Mouse (Mus musculus) liver, embryonic 14.5 days (tissue): ENCODE results near the gene Tead2. TPM values are rescaled to one million over a fixed set of nuclear protein-coding genes. Genes with fewer than 3 reads are reported as not detected.
"Not testable (repeated sequence)": the region's sequence is repeated elsewhere in the genome, so short reads cannot be mapped to it uniquely, and the experiment has no call there.

Source experiments
- ATAC-seq: fragments of 200-750 bp; cut with Nextera tagmentation; 2 replicates; pipeline ENCODE4 v1.8.0; 2017; ENCODE audit warnings: moderate number of reproducible peaks, mild to moderate bottlenecking, moderate library complexity; ENCODE audit not compliant: insufficient read depth
- DNase-seq, 3 experiments: peaks; one replicate each; pipeline ENCODE4 v3.0.0-alpha.2; 2012 to 2013; ENCODE audit warnings: low read depth in 3 of 3, low spot score in 3 of 3
- H3K27ac ChIP-seq: fragments of 300-500 bp; sonication (generic); 2 replicates; pipeline ENCODE4 v1.5.1; 2014; ENCODE audit warnings: moderate library complexity, mild to moderate bottlenecking, control low read depth, inconsistent platforms
- H3K27me3 ChIP-seq: fragments of 300-500 bp; sonication (generic); 2 replicates; pipeline ENCODE4 v1.6.1; 2014; ENCODE audit warnings: mild to moderate bottlenecking, low read length, moderate library complexity; ENCODE audit not compliant: control insufficient read depth, insufficient read depth
- H3K36me3 ChIP-seq: fragments of 300-500 bp; sonication (generic); replicated peaks from 2 replicates; pipeline ENCODE4 v1.6.1; 2014; ENCODE audit warnings: low read depth; ENCODE audit not compliant: control insufficient read depth, insufficient read depth
- H3K4me1 ChIP-seq, 2 experiments: fragments of 200-500 bp in 1 of 2; fragments of 300-500 bp in 1 of 2; sonication (generic) in 1 of 2; replicated peaks; 2 replicates each; pipeline ENCODE4 v1.6.1; 2012 to 2014; ENCODE audit warnings: antibody characterized with exemption in 1 of 2, inconsistent platforms in 1 of 2, low read length in 1 of 2; ENCODE audit not compliant: control insufficient read depth in 2 of 2, insufficient read depth in 2 of 2
- H3K4me2 ChIP-seq: fragments of 300-500 bp; sonication (generic); 2 replicates; pipeline ENCODE4 v1.6.1; 2014; ENCODE audit warnings: low read depth, mild to moderate bottlenecking, control low read depth, moderate library complexity
- H3K4me3 ChIP-seq, 2 experiments: fragments of 200-500 bp in 1 of 2; fragments of 300-500 bp in 1 of 2; sonication (generic) in 1 of 2; 2 replicates each; pipeline ENCODE4 v1.5.1; 2012 to 2014; ENCODE audit warnings: low read depth in 2 of 2, low read length in 2 of 2, mild to moderate bottlenecking in 2 of 2, control low read depth in 1 of 2, inconsistent platforms in 1 of 2, moderate library complexity in 1 of 2; ENCODE audit not compliant: insufficient read depth in 1 of 2
- H3K9ac ChIP-seq: fragments of 300-500 bp; sonication (generic); replicated peaks from 2 replicates; pipeline ENCODE4 v1.6.1; 2014; ENCODE audit warnings: mild to moderate bottlenecking, control low read depth, moderate library complexity
- H3K9me3 ChIP-seq: fragments of 300-500 bp; sonication (generic); 2 replicates; pipeline ENCODE4 v1.6.1; 2016; ENCODE audit warnings: low read length, mixed read lengths; ENCODE audit not compliant: control insufficient read depth
- CTCF ChIP-seq: IDR thresholded peaks from 2 replicates; pipeline ENCODE4 v1.5.1; 2016; ENCODE audit warnings: antibody characterized with exemption, low read depth, control low read depth
- EP300 ChIP-seq: IDR thresholded peaks from 2 replicates; pipeline ENCODE4 v1.6.1; 2016; ENCODE audit warnings: antibody characterized with exemption, low read depth
- WGBS: fragments of 180-500 bp; shearing (Covaris S2); extraction: QIAGEN DNeasy Blood & Tissue Kit; methylation state at CpG from one replicate; pipeline ENCODE4 v1.1.7; 2014; ENCODE audit not compliant: insufficient replicate concordance; 5-methylcytosine and 5-hydroxymethylcytosine counted together
- polyA plus RNA-seq, 2 experiments: library from polyadenylated mRNA; depleted of rRNA in 1 of 2; stranded (reverse) in 1 of 2; unstranded in 1 of 2; fragments of >200 nt; fragmentation: Nextera tagmentation in 1 of 2; extraction: Ambion mirVana in 1 of 2; gene quantifications; 2 replicates each; pipeline versions ENCODE4 v1.2.1 to v1.2.3; 2012 to 2014

Tead2 gene
- polyA plus RNA-seq, 2 experiments = 4.1 to 10.0 TPM

- no peak for ATAC-seq
- H3K27me3 ChIP-seq = no peaks in the 10 kb centered on the region
- no peak within 1 kb of the TSS for H3K27ac ChIP-seq
- TF ChIP-seq EP300 = no peak
- no peak for TF ChIP-seq CTCF
- no peak for DNase-seq
- H3K4me3 ChIP-seq = no peak within 1 kb of the TSS
- no peaks in the 10 kb centered on the region for H3K9me3 ChIP-seq
- no peak within 1 kb of the TSS for H3K9ac ChIP-seq
- H3K36me3 ChIP-seq = no peaks in the 10 kb centered on the region
- peak within 1 kb of the TSS; percentile 24 for H3K4me2 ChIP-seq
- 47% methylated on average over 50 of the region's 53 CpGs for WGBS
- H3K4me1 ChIP-seq = peaks cover 0 to 7% of the 10 kb centered on the region in 2 experiments; a peak in 1 of 4 replicates
These were observed 25.3 kb downstream of the Tead2 start, which contains the start of gene Slc6a16 for GRCm38 (mm10) chr7:45240633-45241388. TSS of gene Slc6a16 (plus strand) at chr7:45241085.

DNA sequence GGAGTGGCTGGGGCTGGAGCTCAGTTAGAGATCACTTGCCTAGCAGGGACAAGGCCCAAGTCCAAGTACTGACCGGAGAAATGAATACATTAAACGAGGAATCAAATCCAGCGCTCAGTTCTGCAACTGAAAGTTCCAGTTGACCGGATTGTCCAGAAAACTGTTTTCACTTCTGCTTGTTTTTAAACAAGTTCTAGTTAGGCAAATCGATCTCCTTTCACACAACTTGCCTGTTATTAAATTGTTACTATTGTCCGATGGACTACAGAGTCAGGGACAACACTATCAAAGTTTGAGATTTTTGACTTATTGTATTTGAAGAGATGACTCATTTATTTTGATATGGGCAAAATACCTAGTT lies 25.8 kb downstream of the Tead2 start:
- no peaks in the 10 kb centered on the region for H3K27me3 ChIP-seq
- no peaks in the 10 kb centered on the region for H3K36me3 ChIP-seq
- peak overlapping the region; percentile 24; the same call in 1 of the 2 replicates for H3K4me2 ChIP-seq
- no peak overlapping the region for H3K27ac ChIP-seq
- no peak overlapping the region for H3K9ac ChIP-seq
- no peak overlapping the region for H3K4me3 ChIP-seq
- H3K4me1 ChIP-seq = peaks cover 0 to 7% of the 10 kb centered on the region in 2 experiments; a peak in 1 of 4 replicates
- TF ChIP-seq CTCF (no peak), EP300 (no peak)
- ATAC-seq (no peak), DNase-seq (no peak)
- no peaks in the 10 kb centered on the region for H3K9me3 ChIP-seq
- 76% methylated on average over 6 of the region's 6 CpGs for WGBS

DNA sequence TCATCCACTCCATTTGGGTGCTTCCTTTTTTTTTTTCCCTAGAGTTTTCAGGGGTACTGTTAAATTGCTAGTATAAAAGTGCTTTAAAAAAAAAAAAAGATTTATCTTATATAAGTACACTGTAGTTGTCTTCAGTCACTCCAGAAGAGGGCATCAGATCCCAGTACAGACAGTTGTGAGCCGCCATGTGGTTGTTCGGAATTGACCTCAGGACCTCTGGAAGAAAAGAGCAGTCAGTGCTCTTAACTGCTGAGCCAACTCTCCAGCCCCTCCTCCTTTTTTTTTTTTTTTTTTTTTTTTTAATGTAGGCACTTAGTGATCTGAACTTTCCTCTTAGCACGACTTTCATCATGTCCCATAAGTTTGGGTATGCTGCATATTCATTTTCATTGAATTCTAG lies 32.1 kb downstream of the Tead2 start:
- TF ChIP-seq CTCF = peak; percentile 5; the same call in 1 of the 2 replicates
- no peak for TF ChIP-seq EP300
- WGBS = 43% methylated on average over 3 of the region's 3 CpGs
- ATAC-seq = no peak

DNA sequence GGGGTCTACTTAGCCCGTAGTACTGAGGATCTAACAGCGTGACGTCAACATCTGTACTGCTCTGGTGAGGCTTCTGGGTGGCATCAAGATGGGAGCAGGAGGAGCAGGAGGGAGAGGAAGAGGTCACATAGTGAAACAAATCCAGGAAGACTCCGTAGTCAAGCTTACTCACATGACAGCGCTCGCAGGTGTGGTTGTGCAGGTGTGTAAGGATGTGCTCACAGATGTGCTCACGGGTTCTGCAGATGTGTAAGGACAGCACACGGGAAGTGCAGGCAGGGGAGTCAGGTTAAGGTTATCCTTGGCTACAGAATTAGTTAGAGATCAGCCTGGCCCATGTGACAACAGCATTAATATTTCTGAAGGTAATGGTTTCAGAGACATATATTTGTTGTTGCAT lies 38.3 kb downstream of the Tead2 start:
- no peak overlapping the region for H3K4me3 ChIP-seq
- DNase-seq (no peak), ATAC-seq (no peak)
- H3K36me3 ChIP-seq = no peaks in the 10 kb centered on the region
- H3K9ac ChIP-seq = no peak overlapping the region
- WGBS = 77% methylated on average over 8 of the region's 8 CpGs
- H3K9me3 ChIP-seq = no peaks in the 10 kb centered on the region
- H3K4me1 ChIP-seq = no peaks in the 10 kb centered on the region
- H3K27me3 ChIP-seq = no peaks in the 10 kb centered on the region
- no peak overlapping the region for H3K4me2 ChIP-seq
- TF ChIP-seq EP300 = no peak
- TF ChIP-seq CTCF = no peak
- H3K27ac ChIP-seq = no peak overlapping the region

More for the DNA sequence above, 32.1 kb downstream of the Tead2 start:
- Histone ChIP-seq H3K9me3 (no peaks in the 10 kb centered on the region), H3K4me1 (no peaks in the 10 kb centered on the region), H3K36me3 (no peaks in the 10 kb centered on the region), H3K9ac (no peak overlapping the region), H3K27me3 (no peaks in the 10 kb centered on the region), H3K4me3 (no peak overlapping the region), H3K4me2 (no peak overlapping the region), H3K27ac (no peak overlapping the region)
- DNase-seq = no peak

GRCm38 (mm10) chr7:45255822-45256221 lies 40.3 kb downstream of the Tead2 start:
- DNase-seq, H3K4me2 ChIP-seq, H3K27ac ChIP-seq, H3K4me3 ChIP-seq, H3K9me3 ChIP-seq, H3K36me3 ChIP-seq, ATAC-seq, H3K9ac ChIP-seq, H3K4me1 ChIP-seq, H3K27me3 ChIP-seq: not testable (repeated sequence)
- 55% methylated on average over 5 of the region's 7 CpGs for WGBS
